Mouse (Mus musculus) ES-Bruce4 (cell line): ENCODE results near the gene Fam171a2.

Experiments
- CTCF ChIP-seq: IDR thresholded peaks from one replicate; pipeline ENCODE4 v1.8.1; 2011; ENCODE audit warnings: low read depth, low read length
- POLR2A ChIP-seq: IDR thresholded peaks from one replicate; pipeline ENCODE4 v1.8.1; 2011; ENCODE audit warnings: low read length; ENCODE audit not compliant: insufficient read depth

- no peak for TF ChIP-seq POLR2A
- no peak for TF ChIP-seq CTCF
These were observed 13.1 kb upstream of the Fam171a2 start for GRCm38 (mm10) chr11:102460541-102460940.
